In genomic region chr11:20332561-20333514, GRCm38 (mm10) we compare ENCODE assay signal across 8 mouse cellular contexts. TPM values are rescaled to one million over a fixed set of nuclear protein-coding genes. Genes with fewer than 3 reads are reported as not detected.
A peak's percentile ranks its signal among the peaks of the same experiment; 100 is the strongest.
DNase-seq lines count a peak whose midpoint lies in the region; ATAC-seq lines count a peak whose summit lies in the region.

Slc1a4 (minus strand) TSS chr11:20332713.

- H3K4me1 ChIP-seq in forebrain, embryonic 14.5 days (ENCODE audit: control insufficient read depth, insufficient read depth, low read length), result peaks cover 22% of the 10 kb centered on the region
- H3K4me1 ChIP-seq in neural tube, embryonic 15.5 days, result peaks cover 45% of the 10 kb centered on the region

- intact Hi-C loops in heart, postnatal 14 days (cut with DNase I), result loop anchor here (2.0 to 5.0 kb wide), 4 partner anchors 68 to 201 kb away; partner anchors contain the start of gene Rab1a

- H3K4me3 ChIP-seq in forebrain, embryonic 14.5 days (ENCODE audit: low read depth, low read length), result peak within 1 kb of the TSS; percentile 71
- peak within 1 kb of the TSS; percentile 79 for H3K4me3 ChIP-seq in neural tube, embryonic 15.5 days (replicated peaks)

- H3K9ac ChIP-seq in forebrain, embryonic 14.5 days (ENCODE audit: low read length), result peak within 1 kb of the TSS; percentile 80
- peak within 1 kb of the TSS; percentile 79 for H3K9ac ChIP-seq in neural tube, embryonic 15.5 days (replicated peaks)

- H3K9me3 ChIP-seq in forebrain, embryonic 14.5 days (replicated peaks; ENCODE audit: control insufficient read depth, low read length), result no peaks in the 10 kb centered on the region
- no peaks in the 10 kb centered on the region for H3K9me3 ChIP-seq in neural tube, embryonic 15.5 days (replicated peaks)

- H3K27ac ChIP-seq in forebrain, embryonic 14.5 days (ENCODE audit: low read depth, low read length), result peak within 1 kb of the TSS; percentile 98
- H3K27ac ChIP-seq in neural tube, embryonic 15.5 days (replicated peaks), result peak within 1 kb of the TSS; percentile 97

- H3K36me3 ChIP-seq in forebrain, embryonic 14.5 days (ENCODE audit: control insufficient read depth, insufficient read depth, low read length), result no peaks in the 10 kb centered on the region
- H3K36me3 ChIP-seq in neural tube, embryonic 15.5 days, result no peaks in the 10 kb centered on the region

- H3K27me3 ChIP-seq in forebrain, embryonic 14.5 days (replicated peaks; ENCODE audit: control insufficient read depth, insufficient read depth, low read length), result no peaks in the 10 kb centered on the region
- no peaks in the 10 kb centered on the region for H3K27me3 ChIP-seq in neural tube, embryonic 15.5 days (replicated peaks)

- peak; percentile 98 for ATAC-seq in forebrain, embryonic 14.5 days
- ATAC-seq in neural tube, embryonic 15.5 days (ENCODE audit: low FRiP score), result peak; percentile 98

- peak; percentile 99 for DNase-seq in ES-CJ7 (ENCODE audit: low read depth, low spot score)
- peak; percentile 92 for DNase-seq in cerebellum, adult 11 months
- peak; percentile 99 for DNase-seq in forebrain, embryonic 14.5 days (ENCODE audit: low spot score)
- peak; percentile 91 to 92 for DNase-seq in heart, postnatal 14 days
- peak; percentile 94 for DNase-seq in layer of hippocampus, adult 11-12 months (ENCODE audit: low spot score)
- DNase-seq in lung, adult 18-20 months, result peak; percentile 95
- DNase-seq in testis, postnatal 14 days (ENCODE audit: low spot score), result peak; percentile 93

- peak within 1 kb of the TSS; percentile 64 for H3K4me2 ChIP-seq in forebrain, embryonic 14.5 days (ENCODE audit: low read length)
- H3K4me2 ChIP-seq in neural tube, embryonic 15.5 days, result peak within 1 kb of the TSS; percentile 82

- under 1% methylated on average over 45 of the region's 48 CpGs for WGBS in forebrain, embryonic 14.5 days
- under 1% methylated on average over 48 of the region's 48 CpGs for WGBS in neural tube, embryonic 15.5 days

RNA-seq across cellular contexts. Expression of gene Slc1a4, which starts in this region (rescaled TPM):
- 42.7 and 53.3 TPM in 2 replicates for polyA plus RNA-seq in forebrain, embryonic 14.5 days (2014; fragmentation: Nextera tagmentation; extraction: Ambion mirVana)
- total RNA-seq in heart, postnatal 14 days (2021), result 1 to 10 TPM; 2.4 to 2.7 TPM
- polyA plus RNA-seq in neural tube, embryonic 15.5 days (2015; fragmentation: Nextera tagmentation; extraction: Ambion mirVana), result 56.0 and 61.0 TPM in 2 replicates

Comparison
In these comparisons a context has a peak if more than half of its experiments do, and no peak if none do; other contexts are left out.
1. Peak in every context shown above with its lines: DNase-seq, ATAC-seq, H3K4me3 ChIP-seq and H3K27ac ChIP-seq.